Mouse (Mus musculus): Measurements from ENCODE around the gene Glis3. TPM values are rescaled to one million over a fixed set of nuclear protein-coding genes. Genes with fewer than 3 reads are reported as not detected.

Glis3 gene
- polyA plus RNA-seq, 1 experiment from 2014 or later, result 6.0 TPM

DNA sequence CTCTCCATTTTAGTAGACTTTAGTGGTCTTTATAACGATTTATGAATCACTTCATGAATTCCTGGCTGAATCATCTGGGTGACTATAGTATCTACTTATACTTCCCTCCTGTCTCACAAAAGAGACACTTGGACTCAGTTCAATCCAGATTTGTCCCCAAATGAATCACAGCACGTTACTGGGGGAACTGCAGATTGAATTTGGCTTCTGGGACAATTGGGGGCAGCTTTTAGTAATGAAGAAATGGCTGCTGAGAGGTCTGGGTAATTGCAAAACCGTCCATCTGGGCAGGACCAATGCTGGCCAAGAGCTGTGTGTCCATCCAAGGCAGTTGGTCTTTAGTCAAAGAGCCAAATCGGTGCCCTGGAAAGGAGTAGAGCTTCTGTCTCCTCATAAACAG lies 390.4 kb downstream of the Glis3 start:
- Histone ChIP-seq H3K4me1 (replicated peaks; ENCODE audit: insufficient read depth, low read length) (no peaks in the 10 kb centered on the region), H3K36me3 (ENCODE audit: insufficient read depth, low read length) (no peaks in the 10 kb centered on the region), H3K9me3 (replicated peaks; ENCODE audit: low read length) (no peaks in the 10 kb centered on the region), H3K27ac (no peak overlapping the region), H3K4me3 (replicated peaks; ENCODE audit: low read depth, low read length) (no peak overlapping the region), H3K27me3 (ENCODE audit: insufficient read depth, low read length) (no peaks in the 10 kb centered on the region), H3K4me2 (ENCODE audit: low read length) (no peak overlapping the region), H3K9ac (ENCODE audit: low read depth, low read length) (no peak overlapping the region)
- TF ChIP-seq CTCF (IDR thresholded peaks at IDR 0.05; ENCODE audit: low read depth), result no peak
- DNase-seq (ENCODE audit: low spot score) (no peak), ATAC-seq (replicated peaks; ENCODE audit: low FRiP score, low read depth) (no peak)
- WGBS, result 87% methylated on average over 4 of the region's 4 CpGs

- Histone ChIP-seq H3K9ac (ENCODE audit: low read depth, low read length) (no peak overlapping the region), H3K4me3 (replicated peaks; ENCODE audit: low read depth, low read length) (no peak overlapping the region), H3K36me3 (ENCODE audit: insufficient read depth, low read length) (no peaks in the 10 kb centered on the region), H3K4me2 (ENCODE audit: low read length) (no peak overlapping the region), H3K27me3 (ENCODE audit: insufficient read depth, low read length) (no peaks in the 10 kb centered on the region), H3K27ac (no peak overlapping the region), H3K4me1 (replicated peaks; ENCODE audit: insufficient read depth, low read length) (no peaks in the 10 kb centered on the region), H3K9me3 (replicated peaks; ENCODE audit: low read length) (no peaks in the 10 kb centered on the region)
- 28% methylated on average over 2 of the region's 2 CpGs for WGBS
- no peak for ATAC-seq (replicated peaks; ENCODE audit: low FRiP score, low read depth)
- DNase-seq (ENCODE audit: low spot score), result peak; percentile 8
- TF ChIP-seq CTCF (IDR thresholded peaks at IDR 0.05; ENCODE audit: low read depth), result no peak
These were observed 392.4 kb downstream of the Glis3 start for GRCm38 (mm10) chr19:28287431-28287830.

DNA sequence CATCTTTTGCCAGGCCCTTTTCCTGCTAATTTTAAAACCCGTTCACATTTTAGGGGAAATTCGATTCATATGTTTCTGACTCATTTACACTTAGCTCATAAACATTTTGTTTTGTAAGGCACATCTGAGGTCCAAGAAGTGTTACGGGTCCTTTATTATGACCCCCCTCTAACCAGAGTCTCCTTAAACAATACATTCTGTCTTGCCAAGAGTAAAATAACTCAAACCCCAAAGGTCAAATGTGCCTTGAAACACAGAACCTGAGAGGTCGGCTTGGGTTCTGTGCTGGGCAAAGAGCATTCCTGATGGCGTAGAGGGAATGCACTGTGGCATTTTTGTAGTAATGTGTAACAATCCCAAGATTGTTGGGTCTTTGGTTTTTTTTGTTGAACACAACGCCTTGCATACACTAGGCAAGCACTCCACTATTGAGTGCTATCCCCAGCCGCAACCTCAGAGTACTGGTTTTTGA lies 395.7 kb downstream of the Glis3 start:
- Histone ChIP-seq H3K4me1 (replicated peaks; ENCODE audit: insufficient read depth, low read length) (no peaks in the 10 kb centered on the region), H3K27me3 (ENCODE audit: insufficient read depth, low read length) (no peaks in the 10 kb centered on the region), H3K9ac (ENCODE audit: low read depth, low read length) (no peak overlapping the region), H3K4me3 (replicated peaks; ENCODE audit: low read depth, low read length) (no peak overlapping the region), H3K4me2 (ENCODE audit: low read length) (no peak overlapping the region), H3K27ac (no peak overlapping the region), H3K9me3 (replicated peaks; ENCODE audit: low read length) (no peaks in the 10 kb centered on the region), H3K36me3 (ENCODE audit: insufficient read depth, low read length) (no peaks in the 10 kb centered on the region)
- DNase-seq (ENCODE audit: low spot score), result no peak
- WGBS, result 85% methylated on average over 7 of the region's 7 CpGs
- ATAC-seq (replicated peaks; ENCODE audit: low FRiP score, low read depth), result no peak
- TF ChIP-seq CTCF (IDR thresholded peaks at IDR 0.05; ENCODE audit: low read depth), result no peak

DNA sequence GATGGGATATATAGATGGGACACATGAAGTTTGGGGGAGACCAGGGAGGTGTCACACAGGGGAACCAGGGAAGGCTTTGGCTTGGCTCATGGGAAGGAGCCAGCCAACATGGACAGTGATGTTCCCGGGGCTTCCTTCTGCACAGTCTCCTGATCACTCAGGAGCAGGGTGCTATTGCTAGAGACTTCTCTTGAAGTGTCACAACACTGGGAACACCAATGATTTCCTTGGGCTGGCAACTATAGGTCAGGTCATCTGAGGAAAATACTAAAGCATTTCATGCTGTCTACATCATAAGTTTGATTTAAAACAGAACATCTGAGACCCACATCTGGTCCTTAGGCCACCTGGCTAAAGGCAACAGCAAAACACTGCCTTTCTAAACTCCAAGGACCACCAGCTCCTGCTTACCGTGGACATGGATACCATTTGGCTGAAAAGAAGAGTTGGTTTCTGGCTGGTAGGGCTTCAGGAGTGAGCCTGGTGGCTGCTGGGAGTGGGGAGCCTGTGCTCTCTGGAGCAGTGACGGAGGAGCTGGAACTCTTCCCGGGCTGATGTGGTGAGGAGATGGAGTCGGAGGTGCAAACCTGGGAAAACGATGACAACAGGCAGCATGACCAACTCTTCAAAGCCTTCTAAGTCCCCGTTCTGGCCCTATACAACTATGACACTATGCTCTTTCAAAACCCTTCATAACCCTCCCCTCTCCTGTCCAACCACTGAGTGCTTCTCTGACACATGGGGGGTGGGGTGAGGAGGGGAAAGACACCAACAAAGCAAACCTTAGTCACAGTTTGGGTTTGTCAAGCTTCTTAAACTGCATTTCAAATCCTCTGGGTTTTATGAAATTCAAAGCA lies 396.4 kb downstream of the Glis3 start:
- no peak for ATAC-seq (replicated peaks; ENCODE audit: low FRiP score, low read depth)
- DNase-seq (ENCODE audit: low spot score), result no peak
- Histone ChIP-seq H3K9me3 (replicated peaks; ENCODE audit: low read length) (no peaks in the 10 kb centered on the region), H3K36me3 (ENCODE audit: insufficient read depth, low read length) (no peaks in the 10 kb centered on the region), H3K4me3 (replicated peaks; ENCODE audit: low read depth, low read length) (no peak overlapping the region), H3K4me1 (replicated peaks; ENCODE audit: insufficient read depth, low read length) (no peaks in the 10 kb centered on the region), H3K4me2 (ENCODE audit: low read length) (no peak overlapping the region), H3K9ac (ENCODE audit: low read depth, low read length) (no peak overlapping the region), H3K27ac (no peak overlapping the region), H3K27me3 (ENCODE audit: insufficient read depth, low read length) (no peaks in the 10 kb centered on the region)
- 83% methylated on average over 7 of the region's 7 CpGs for WGBS
- no peak for TF ChIP-seq CTCF (IDR thresholded peaks at IDR 0.05; ENCODE audit: low read depth)

GRCm38 (mm10) chr19:28281405-28281804 lies 398.5 kb downstream of the Glis3 start:
- no peak overlapping the region for H3K9ac ChIP-seq (ENCODE audit: low read depth, low read length)
- no peak overlapping the region for H3K4me3 ChIP-seq (replicated peaks; ENCODE audit: low read depth, low read length)
- no peak overlapping the region for H3K4me2 ChIP-seq (ENCODE audit: low read length)
- DNase-seq (ENCODE audit: low spot score) (no peak), ATAC-seq (replicated peaks; ENCODE audit: low FRiP score, low read depth) (no peak)
- no peak overlapping the region for H3K27ac ChIP-seq
- no peak for TF ChIP-seq CTCF (IDR thresholded peaks at IDR 0.05; ENCODE audit: low read depth)
- H3K36me3 ChIP-seq (ENCODE audit: insufficient read depth, low read length), result no peaks in the 10 kb centered on the region
- no peaks in the 10 kb centered on the region for H3K4me1 ChIP-seq (replicated peaks; ENCODE audit: insufficient read depth, low read length)
- no peaks in the 10 kb centered on the region for H3K27me3 ChIP-seq (ENCODE audit: insufficient read depth, low read length)
- 67% methylated on average over 4 of the region's 4 CpGs for WGBS
- H3K9me3 ChIP-seq (replicated peaks; ENCODE audit: low read length), result no peaks in the 10 kb centered on the region

GRCm38 (mm10) chr19:28277104-28277503 lies 402.8 kb downstream of the Glis3 start:
- no peak for ATAC-seq (replicated peaks; ENCODE audit: low FRiP score, low read depth)
- no peak overlapping the region for H3K4me2 ChIP-seq (ENCODE audit: low read length)
- no peaks in the 10 kb centered on the region for H3K4me1 ChIP-seq (replicated peaks; ENCODE audit: insufficient read depth, low read length)
- no peak overlapping the region for H3K9ac ChIP-seq (ENCODE audit: low read depth, low read length)
- H3K9me3 ChIP-seq (replicated peaks; ENCODE audit: low read length), result no peaks in the 10 kb centered on the region
- TF ChIP-seq CTCF (IDR thresholded peaks at IDR 0.05; ENCODE audit: low read depth), result no peak
- H3K27ac ChIP-seq, result no peak overlapping the region
- no peak for DNase-seq (ENCODE audit: low spot score)
- no peaks in the 10 kb centered on the region for H3K36me3 ChIP-seq (ENCODE audit: insufficient read depth, low read length)
- H3K27me3 ChIP-seq (ENCODE audit: insufficient read depth, low read length), result no peaks in the 10 kb centered on the region
- WGBS, result 78% methylated on average over 2 of the region's 2 CpGs
- H3K4me3 ChIP-seq (replicated peaks; ENCODE audit: low read depth, low read length), result no peak overlapping the region

Measured in kidney, postnatal 0 days (tissue).